Mouse (Mus musculus): Measurements from ENCODE around the gene Gm4187.
"Not testable (repeated sequence)": the region's sequence is repeated elsewhere in the genome, so short reads cannot be mapped to it uniquely, and the experiment has no call there.

Gm4187 gene

DNA sequence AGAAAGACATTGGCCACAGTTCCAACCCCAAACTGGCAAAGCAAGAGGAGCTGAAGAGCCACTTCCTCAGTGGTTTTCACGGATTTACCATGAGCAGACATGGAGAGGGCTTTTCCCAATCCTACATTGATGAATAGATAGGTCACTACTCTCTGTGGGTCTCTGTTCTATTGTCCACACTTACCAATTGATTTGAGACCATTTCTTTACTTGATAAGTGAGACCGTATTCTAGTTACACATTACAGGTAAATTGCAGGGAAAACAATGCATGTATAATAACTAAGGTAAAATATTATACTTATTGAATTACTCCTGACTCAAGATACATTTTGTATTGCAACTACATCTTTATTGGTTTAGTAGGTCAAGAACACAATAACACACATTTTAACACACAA lies at the start of gene Gm4187:
Gene Gm4187 (minus strand): TSS at position 101 of the 400 bp plus-strand sequence.
- DNase-seq (ENCODE audit: extremely low read depth, low read depth, low spot score), result not testable (repeated sequence)

DNA sequence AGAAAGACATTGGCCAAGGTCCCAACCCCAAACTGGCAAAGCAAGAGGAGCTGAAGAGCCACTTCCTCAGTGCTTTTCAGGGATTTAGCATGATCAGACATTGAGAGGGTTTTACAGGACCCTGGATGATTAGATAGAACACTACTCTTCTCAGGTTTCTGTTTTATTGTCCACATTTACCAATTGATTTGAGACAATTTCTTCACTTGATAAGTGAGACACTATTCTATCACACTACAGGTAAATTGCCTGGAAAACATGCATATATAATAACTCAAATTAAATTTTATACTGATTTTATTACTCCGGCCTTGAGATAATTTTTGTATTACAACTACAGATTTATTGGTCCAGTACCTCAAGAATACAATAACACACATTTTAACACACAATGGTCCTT lies 41.4 kb upstream of the Gm4187 start, which contains the start of gene Gm8660:
Gene Gm8660 (minus strand): TSS at position 101 of the 400 bp plus-strand sequence.
- DNase-seq (ENCODE audit: extremely low read depth, low read depth, low spot score), result not testable (repeated sequence)

All from fat pad, adult 2 months (tissue).